Mouse (Mus musculus) frontal cortex, postnatal 36 days (tissue): ENCODE results near the gene Msl2.
A peak's percentile ranks its signal among the peaks of the same experiment; 100 is the strongest.

Experiments
- DNase-seq, 2 experiments: peaks; one replicate each; pipeline ENCODE4 v3.0.0; 2022; ENCODE audit warnings: low spot score in 2 of 2

Msl2 gene

DNA sequence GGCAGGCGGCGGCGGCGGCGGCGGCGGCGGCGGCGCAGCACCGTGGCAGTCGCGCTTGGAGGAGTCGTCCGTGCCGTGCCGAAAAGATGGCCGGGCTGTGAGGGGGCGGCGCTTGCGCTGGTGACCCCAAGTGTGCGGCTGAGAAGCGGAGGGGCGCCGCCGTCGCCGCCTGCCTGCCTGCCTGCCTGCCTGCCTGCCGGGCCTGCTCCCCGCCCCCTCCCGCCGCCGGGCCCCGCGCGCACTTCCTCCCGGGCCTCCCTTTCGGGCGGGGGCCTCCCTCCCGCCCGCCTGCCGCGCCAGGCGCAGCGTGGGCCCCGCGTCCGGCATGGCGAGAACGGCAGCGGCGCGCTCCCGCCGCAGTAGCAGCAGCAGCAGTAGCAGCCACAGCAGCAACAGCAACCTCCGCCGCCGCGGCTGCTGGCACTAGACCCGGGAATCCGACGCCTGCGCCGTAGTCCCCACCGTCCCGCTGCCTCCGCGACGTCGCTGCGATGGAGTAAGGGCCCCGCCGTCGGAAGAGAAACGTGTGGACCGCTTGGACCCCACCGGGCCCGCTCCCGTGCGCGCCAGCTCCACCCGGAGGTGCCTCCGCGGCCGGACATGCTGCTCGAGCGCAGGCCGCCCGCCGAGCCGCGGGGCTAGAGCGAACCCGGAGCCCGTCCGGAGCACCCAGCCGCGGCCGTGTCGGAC, 576 bp downstream of the Msl2 start:
- DNase-seq = peak; percentile 80

DNA sequence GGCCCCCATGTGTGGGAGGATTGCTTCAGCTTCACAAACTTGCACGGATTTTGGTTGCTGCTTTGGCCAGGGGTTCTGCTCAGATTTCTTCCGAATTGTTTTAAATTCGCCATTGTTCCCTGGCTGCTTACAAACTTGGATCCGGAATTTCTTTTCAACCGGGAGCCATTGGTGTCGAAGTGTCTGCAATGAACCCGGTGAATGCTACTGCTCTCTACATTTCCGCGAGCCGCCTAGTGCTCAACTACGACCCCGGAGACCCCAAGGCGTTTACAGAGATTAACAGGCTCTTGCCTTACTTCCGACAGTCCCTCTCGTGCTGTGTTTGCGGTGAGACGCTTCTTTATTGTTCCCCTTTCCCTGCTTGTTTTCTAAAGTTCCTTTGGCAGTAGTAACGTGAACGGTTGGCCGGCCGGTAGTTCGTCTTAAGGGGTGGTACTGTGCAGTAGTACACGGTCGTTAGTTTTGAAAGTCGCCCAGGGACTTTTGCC, 1.2 kb downstream of the Msl2 start:
- DNase-seq = no peak

DNA sequence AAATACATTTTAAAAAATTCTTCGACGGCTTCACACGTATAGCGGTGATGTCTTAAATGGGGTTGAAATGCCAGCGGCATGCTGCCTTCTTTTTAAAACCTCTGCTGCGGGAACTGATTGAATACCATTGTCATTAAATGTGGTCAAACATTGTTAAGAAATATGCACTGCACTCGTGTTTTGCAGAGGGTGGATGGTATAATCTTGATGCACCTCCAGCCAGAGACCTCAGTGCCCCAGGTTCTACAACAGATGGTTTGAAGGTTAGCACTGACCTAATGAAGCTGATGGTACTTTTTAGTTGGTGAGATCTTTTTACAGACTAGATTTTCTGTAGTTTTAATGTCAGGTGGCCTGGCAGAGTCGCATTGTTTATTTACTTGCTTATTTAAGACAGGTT, 1.8 kb downstream of the Msl2 start:
- no peak for DNase-seq

DNA sequence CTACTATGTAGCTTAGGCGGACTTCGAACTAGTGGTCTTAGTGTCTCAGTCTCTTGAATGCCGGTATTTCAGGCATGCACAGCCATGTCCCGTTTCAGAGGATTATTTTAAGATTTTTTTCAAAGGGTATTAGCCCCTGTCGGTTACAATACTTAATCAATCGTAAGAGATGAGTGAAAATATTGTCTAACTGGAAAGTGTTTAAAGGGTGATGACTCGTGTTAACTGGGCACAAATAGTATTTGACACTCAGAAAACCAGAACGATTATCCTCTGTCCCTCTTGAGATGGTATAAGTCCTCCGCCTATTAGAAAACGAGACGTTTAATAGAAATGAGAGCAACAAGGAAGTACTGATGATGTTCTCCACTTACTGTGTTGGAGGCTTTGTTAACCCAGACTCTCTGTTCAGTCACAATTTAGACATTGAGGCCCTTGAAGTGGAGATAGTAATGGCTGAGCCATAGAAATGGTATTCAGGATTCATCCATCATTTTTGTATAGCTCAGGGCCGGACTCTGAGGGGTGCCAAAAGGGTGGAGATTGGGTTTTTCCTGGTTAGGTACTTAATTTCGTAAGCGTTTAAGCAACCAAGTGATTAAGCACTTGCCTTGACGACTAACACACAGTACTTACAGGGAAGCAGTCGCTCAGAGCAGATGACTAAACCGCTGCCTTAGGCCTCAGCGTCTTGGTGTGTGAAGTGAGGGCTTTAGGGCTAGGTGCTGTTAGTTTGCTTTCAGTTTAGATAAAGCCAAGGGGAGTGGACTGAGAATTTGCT, 2.4 kb downstream of the Msl2 start:
- DNase-seq = no peak

DNA sequence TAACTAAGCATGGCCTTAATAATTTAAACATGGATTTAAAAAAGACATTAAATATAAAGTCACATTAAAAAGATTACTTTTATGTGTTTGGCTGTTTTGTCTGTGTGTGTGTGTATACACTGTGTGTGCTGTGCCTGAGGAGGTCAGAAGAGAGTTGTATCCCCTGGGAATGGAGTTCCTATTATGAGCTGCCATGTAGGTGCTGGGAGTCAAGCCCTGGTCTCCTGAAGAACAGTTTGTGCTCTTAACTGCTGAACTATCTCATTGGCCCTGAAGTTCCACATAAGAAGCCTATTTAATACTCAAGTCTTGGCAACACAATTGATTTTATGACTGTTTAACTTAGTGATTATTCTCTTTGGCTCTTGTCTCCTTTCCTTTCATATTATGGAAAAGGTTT, 3.6 kb downstream of the Msl2 start:
- no peak for DNase-seq

DNA sequence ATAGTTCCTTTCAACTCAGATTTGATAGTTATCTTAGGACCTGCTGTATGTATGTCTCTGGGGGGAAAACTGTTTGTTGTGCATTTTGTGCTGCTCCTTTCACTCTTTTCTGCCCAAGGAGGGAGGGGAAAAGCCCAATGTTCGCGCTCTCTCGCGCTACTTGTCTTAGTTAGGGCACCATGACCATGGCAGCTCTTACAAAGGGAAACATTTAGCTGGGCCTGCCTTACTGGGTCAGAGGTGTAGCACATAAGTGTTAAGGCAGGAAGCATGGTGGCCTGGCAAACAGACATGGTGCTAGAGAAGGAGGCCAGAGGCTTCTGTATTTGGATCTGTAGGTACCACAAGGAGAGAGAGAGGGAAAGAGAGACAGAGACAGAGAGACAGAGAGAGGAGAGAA, 4.7 kb downstream of the Msl2 start:
- no peak for DNase-seq

DNA sequence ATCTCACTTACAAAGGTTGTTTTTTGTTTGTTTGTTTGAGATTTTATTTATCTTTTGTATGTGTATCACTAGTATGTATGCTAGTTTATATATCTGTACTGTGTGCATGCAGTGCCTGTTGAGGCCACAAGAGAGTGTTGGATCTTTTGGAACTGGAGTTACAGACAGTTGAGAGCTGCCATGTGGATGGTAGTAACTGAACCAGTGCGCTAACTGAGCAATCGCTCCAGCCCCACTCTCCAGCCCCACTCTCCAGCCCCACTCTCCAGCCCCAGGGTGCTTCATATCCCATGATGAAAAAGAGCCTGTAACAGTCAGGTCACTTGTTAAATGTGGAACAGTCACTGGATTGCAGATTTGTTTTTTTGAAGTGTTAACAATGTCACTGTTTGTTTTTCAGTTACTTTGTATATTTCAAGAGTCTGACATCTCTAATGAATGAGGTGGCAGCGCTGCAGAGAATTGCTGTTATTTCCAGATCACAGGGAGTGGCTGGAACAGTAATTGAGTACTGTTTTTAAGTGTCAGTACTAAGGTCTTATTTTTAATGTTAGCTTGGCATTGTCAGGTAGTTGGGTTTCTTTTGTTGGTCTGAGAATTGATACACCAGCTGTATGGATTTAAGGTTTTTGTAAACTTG, 6.3 kb downstream of the Msl2 start:
- no peak for DNase-seq

DNA sequence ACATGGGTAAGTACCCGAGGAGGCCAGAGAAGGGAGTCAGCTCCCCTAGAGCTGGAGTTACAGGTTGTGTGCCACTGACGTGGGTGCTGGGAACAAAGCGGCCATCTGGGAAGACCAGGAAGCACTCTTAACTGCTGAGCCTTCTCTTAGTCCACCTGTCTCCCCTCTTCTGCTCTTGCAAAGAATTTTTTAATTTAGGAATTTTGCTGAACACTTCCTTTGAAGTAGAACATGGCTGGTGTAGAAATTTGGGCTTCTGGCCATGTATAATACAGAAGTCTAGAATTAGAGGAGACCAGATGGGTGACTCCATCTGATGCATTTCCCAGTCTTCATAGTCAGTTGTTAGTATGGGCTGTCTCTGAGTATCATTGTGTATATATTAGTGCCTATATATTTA, 9.8 kb downstream of the Msl2 start:
- DNase-seq = peak in 1 of 2 experiments; percentile 56

DNA sequence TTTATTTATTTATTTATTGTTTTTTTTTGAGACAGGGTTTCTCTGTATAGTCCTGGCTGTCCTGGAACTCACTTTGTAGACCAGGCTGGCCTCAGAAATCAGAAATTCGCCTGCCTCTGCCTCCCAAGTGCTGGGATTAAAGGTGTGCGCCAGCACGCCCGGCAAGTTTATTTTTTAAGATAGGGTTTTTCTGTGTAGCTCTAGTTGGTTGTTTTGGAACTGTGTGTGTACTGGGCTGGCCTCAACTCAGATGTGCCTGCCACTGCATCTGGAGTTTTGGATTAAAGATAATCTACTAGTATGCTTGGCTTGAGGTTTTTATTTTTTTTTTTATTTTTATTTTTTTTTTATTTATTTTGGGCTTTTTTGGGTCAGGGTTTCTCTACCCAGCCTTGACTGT, 21.5 kb downstream of the Msl2 start:
- no peak for DNase-seq

DNA sequence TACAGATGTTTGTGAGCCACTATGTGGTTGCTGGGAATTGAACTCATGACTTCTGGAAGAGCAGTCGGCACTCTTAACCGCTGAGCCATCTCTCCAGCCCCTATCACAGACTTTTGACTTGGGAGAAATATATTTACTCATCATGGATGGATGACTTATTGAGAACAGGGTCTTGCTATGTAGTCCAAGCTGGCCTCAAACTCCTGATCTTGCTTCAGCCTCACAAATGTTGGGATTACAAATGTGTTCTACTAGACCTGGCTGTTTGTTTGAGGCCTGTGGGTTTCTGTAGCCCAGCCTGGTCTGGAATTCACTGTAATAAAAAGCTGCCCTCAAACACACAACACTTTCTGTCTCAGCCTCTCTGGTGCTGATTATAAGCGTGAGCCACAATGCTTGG, 22.6 kb downstream of the Msl2 start:
- no peak for DNase-seq

DNA sequence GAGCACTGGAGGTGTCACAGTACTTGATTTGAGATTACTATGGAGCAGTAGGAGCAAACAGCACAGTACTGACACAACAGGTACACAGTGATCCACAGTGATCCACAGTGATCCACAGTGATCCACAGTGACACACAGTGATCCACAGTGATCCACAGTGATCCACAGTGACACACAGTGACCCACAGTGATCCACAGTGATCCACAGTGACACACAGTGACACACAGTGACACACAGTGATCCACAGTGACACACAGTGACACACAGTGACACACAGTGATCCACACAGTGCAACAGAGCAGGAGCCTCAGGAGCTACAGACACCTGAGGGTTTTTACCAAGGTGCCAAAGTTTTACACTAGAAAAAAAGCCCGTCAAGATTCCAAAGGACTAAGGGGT, 23.6 kb downstream of the Msl2 start:
- DNase-seq = no peak

DNA sequence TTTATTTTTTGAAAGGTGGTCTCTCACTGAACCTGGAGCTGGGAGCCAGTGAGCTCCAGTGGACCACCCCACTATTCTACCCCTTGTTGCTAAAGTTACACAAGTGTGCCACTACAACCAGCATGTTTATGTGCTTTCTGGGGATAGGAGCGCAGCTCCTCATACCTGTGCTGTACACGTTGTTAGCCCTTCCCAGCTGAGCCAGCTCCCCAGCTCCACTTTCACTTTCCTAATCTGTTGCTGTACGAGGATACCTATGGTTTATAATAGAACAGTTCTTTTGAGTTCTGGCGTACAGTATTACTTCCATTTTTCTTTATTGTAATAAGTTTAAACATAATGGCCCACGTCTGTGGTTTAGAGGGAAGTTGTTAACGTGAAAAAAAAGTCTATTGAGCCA, 25.5 kb downstream of the Msl2 start:
- DNase-seq = no peak

DNA sequence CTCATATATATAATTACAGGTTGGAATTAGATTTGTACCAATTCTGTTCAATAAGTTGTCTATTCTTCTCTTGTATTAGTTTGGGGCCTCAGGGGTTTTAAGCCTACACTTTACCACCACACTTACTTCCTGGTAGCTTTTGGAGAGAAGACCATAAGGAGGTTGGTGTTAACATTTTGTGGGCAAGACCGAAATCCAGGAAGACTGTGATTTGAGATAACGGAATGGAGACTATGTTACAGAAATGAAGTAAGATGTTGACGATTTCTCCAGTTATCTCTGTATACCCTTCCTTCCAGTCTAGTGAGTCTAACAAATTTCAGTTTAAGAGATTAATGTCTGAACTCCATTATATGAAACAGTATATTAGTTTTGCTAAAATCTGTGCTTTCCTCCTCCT, 26.3 kb downstream of the Msl2 start:
- DNase-seq = no peak

DNA sequence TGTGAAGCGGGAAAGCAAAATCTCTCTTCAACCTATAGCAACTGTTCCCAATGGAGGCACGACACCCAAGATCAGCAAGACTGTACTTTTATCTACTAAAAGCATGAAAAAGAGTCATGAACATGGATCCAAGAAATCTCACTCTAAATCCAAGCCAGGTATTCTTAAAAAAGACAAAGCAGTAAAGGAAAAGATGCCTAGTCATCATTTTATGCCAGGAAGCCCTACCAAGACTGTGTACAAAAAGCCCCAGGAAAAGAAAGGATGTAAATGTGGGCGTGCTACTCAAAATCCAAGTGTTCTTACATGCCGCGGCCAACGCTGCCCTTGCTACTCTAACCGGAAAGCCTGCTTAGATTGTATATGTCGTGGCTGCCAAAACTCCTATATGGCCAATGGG, 27.6 kb downstream of the Msl2 start:
- no peak for DNase-seq

DNA sequence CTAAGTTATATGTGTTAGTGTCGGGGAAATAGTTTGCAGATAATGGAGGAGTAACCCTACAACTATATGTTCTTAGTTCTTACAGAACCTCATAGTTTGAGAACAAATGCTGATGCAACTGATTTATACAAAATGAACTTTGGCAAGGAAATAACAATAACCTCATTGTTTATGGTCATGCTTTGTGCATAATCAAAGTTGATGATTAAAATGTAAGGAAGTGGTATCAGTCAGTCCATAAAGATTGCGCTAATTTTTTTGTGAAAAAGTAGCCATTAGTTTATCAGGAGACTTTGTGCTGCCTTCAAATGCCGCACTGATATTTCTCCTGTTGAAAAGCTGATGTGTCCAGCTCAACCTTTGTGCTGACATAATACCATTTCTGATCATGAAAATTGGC, 28.4 kb downstream of the Msl2 start:
- no peak for DNase-seq

DNA sequence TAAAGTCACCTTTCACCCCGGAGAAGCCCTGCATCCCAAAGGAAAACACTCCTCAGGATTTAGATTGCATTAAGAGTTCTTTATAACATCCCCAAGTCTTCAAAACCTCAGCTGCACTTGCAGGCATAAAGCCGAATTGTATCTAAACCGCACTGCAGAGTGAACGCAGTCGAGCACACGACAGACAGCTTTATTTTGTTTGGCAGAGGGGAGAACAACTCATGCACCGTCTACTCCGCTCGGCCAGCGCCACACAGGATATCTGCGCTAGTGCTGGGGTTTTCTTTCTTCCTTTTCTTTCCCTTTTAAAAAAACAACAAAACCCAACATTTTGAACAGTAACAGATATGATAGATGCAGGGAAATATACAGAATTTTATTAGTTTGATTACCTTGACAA, 31.0 kb downstream of the Msl2 start:
- no peak for DNase-seq

DNA sequence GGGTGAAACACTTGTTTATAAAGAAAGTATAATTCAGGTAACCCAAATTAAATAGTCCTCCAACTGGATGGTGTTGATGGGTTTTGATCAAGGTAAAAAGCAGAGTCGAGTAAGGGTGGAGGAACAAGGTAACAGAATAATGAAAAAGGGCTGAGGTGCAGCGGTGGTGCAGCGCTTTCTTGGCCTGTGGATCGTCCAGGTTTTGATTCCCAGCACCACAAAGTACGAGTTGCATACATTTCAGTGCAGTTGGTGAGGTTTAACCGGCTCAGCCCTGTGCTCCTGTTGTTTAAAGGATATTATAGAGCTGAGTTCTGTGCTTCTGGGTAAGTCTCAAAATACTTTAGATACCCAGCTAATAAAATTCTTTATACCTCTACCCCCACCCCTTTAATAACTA, 31.8 kb downstream of the Msl2 start:
- DNase-seq = no peak

DNA sequence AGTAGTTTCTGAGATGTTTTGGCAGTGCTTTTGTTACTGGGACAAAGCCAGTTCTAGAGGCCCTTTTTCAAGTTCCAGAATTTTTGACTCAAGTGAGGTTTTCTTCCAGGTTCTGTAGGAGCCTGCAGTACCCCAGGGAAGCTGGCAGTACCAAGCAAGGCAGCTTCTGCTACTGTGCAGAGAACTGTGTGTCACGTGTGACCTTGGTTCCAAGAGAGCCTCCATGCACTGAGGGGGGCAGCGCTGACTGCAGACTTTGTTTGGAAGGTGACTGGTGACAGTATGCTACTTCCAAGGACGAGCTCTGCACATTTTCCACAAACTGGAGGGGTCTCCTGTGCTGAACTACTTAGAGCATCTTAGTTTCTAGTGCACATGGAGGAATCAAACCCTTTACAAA, 33.5 kb downstream of the Msl2 start:
- no peak for DNase-seq

DNA sequence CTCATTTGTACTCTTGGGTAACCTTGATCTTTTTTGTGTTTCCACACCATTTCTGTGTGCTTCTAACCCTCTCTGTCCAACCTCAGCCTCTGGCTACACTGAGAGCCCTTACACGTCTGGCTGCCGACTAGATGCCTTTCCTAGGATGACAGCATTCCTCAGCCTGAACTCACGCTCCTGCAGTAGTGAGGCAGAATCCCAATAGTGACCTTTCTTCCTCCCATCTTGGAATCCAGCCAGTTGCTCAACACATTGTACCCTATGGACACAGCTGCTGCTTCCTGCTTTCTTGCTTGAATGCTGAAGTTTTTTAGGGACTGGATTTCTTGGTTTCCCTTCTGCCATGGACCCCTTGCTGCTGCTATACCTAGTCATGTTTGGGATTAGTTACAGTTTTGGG, 36.1 kb downstream of the Msl2 start:
- DNase-seq = no peak

DNA sequence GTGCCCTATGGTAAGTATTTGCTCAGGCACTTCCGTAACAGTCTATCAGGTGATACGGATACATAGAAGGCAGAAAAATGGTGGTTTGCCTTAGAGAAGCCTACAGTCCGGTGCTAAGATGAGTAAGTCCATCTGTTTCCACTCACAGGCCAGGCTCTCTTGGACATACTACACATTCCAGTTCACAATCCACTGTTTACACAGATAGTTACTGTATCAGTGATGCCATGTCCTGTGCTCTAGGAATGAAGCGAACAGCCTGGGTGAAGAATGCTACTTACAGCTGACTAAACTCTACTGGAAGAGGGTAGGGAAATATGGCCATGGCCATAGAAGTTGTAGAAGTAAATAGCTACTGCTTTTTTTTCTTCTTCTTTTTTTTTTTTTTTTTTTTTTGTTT, 39.4 kb downstream of the Msl2 start:
- no peak for DNase-seq

DNA sequence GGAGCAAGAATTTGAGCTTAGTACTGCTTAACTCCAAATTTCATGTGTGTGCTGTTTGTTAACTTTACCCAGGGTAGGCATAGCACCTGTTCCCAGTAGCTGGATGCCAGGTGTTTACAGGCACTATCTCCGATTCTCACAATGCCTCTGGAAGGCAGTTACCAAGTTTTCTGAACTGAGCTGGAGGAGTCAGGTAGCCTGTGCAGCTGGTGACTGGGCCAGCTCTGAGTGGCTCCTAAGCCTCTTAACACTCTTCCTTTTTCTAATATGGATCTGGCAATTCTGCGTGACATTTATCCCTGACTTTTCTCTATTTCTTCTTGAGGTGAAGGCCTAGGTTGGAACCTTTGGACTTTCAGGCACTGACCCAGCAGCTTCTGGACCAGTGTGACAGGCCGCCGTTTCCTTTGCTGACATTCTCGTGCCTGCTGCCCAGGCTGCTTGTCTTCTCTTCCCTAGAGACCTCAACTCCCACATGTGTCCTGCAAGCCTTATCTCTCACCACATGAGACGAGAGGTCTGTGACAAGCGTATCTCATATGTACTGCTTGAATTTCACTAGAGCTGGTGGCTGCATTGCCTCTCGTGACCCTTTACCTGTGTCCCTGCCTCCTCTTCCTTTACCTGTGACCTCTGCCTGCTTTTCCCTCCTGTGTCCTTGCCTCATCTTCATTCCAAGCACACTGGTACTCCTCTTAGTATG, 40.4 kb downstream of the Msl2 start:
- DNase-seq = no peak

DNA sequence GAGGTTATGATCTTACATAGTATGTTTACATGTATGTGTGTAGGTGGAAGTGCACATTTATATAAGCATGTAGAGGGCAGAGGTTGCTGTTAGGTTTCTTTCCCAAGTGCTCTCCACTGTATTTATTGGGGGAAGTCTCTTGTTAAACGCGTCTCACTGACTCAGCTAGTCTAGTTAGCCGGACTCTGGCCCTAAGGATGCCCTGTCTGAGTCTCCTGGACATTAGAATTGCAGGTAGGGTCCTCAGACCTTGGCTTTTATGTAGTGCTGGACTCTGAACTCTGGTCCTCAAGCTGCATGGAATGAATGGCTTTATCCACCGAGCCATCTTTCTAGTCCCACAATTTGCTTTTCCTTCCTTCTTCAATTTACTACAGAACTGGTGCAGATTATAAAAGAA, 69.7 kb downstream of the Msl2 start:
- no peak for DNase-seq
